Mouse (Mus musculus) adrenal gland, postnatal 4 days (tissue): ENCODE results near the gene Ccr3. TPM values are rescaled to one million over a fixed set of nuclear protein-coding genes. Genes with fewer than 3 reads are reported as not detected.
"Not testable (repeated sequence)": the region's sequence is repeated elsewhere in the genome, so short reads cannot be mapped to it uniquely, and the experiment has no call there.

Experiments used
- DNase-seq, 2 experiments: peaks; one replicate each; pipeline ENCODE4 v3.0.0; 2021 to 2022; ENCODE audit warnings: low spot score in 2 of 2, mixed read lengths in 2 of 2
- total RNA-seq, 2 experiments: library from RNA; stranded (reverse); gene quantifications; 2 replicates each; pipeline ENCODE4 v1.2.3; 2021

Ccr3 gene
- total RNA-seq, 2 experiments from 2014 or later = 0.11 to 0.14 TPM

DNA sequence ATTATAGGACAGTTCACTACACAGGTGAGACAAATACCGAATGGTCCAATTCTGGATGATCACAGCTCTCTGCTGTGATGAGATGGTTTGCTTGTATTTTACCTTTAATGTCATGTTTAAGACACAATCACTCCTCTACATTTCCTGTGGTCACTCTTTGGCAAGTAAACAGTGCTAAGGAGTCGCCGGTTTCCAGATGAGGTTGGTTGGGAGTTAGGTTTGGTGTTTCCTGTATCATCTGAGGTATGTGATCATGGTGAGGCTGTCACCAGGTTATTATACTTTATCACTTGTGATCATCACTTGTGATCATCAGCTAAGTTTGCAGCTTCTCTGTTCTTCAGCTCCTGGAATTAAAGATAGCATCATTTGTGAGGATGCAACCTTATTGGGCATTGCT is 19.2 kb downstream of the Ccr3 start:
- DNase-seq = no peak

DNA sequence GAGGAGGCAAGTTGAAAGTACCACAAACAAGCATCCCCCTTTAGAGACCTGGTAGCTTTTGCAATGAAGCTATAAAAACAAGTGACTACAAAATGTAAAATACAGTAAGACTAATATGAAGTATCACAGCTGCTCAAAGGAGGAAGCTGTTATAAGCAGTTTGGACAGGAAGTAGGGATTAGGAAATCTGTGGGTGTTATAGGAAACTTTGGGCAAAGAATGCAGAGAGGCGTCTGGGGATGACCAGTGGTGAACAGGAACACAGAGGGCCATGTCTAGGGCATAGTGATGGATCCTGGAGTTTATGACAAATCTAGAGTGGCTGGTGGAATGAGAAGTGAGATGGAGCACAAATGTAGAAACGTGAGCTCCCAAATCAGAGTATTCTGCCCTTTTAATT is 31.8 kb downstream of the Ccr3 start:
- no peak for DNase-seq

DNA sequence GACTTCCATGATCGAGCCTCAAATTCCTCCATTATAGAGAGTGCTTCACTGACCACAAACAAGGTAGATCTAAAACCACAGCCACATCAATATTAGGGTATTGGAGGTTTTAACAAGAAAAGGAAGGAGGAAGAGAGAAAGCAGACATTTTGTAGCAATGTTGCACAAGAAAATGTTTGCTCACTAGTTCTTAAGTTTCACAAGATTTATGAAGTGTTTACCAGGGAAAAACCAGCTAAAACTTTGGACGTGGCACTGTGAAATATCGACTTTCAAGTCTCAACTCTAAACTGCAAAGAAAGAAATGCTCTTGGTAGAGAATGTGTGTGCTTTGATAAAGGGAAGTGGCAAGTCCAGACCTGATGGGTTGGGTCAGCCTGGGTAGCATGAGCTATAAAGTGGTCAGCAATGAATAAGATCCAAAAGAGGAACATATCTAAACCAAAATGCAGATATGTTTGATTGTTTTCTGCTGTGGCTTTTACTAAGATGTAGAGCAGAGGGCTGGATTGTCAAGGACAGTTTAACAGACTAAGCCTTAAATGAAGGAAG is 34.5 kb downstream of the Ccr3 start:
- no peak for DNase-seq

DNA sequence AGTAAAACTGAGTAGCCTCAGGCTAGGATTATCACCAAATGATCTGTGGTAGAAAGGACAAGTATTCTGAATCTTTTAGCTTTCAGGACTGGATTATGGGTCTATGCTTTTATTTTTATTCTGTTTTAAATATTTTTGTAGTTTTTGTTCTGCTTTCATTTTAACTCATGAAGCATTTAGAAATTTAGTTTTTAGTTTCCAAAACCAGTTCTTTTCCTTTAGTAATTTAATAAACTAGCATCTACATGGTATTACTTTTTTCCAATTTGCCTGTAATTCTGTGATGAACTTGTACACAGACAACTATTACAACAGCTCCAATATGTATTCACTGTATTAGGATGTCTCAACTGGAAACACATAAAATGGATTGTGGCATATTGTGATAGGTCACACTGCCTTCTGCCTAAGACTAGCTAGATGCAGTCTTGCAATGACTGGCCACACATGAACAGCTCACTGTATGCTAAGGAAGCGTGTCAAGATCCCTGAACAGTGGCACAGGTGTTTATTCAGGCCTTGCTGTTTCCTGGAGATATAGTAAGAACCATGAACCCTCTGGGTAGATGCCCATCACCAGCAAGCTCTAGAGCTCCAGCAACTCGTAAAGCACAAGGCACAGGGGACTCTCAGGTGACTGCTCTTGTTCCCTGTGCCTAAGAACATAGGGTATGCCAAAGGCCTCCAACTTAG is 38.0 kb downstream of the Ccr3 start:
- no peak for DNase-seq

DNA sequence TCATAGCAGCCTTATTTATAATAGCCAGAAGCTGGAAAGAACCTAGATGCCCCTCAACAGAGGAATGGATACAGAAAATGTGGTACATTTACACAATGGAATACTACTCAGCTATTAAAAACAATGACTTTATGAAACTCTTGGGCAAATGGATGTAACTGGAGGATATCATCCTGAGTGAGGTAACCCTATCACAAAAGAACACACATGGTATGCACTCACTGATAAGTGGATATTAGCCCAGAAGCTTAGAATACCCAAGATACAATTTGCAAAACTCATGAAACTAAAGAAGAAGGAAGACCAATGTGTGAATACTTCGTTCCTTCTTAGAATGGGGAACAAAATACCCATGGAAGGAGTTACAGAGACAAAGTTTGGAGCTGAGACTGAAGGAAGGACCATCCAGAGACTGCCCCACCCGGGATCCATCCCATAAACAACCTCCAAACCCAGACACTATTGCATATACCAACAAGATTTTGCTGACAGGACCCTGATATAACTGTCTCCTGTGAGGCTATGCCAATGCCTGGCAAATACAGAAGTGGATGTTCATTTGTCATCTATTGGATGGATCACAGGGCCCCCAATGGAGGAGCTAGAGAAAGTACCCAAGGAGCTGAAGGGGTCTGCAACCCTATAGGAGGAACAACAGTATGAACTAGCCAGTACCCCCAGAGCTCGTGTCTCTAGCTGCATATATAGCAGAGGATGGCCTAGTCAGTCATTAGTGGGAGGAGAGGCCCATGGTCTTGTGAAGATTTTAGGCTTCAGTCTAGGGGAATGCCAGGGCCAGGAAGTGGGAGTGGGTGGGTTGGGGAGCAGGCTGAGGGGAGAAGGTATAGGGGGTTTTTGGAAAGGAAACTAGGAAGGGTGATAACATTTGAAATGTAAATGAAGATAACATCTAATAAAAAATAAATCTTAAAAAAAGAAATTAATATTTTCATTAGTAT is 40.0 kb downstream of the Ccr3 start:
- not testable (repeated sequence) for DNase-seq

DNA sequence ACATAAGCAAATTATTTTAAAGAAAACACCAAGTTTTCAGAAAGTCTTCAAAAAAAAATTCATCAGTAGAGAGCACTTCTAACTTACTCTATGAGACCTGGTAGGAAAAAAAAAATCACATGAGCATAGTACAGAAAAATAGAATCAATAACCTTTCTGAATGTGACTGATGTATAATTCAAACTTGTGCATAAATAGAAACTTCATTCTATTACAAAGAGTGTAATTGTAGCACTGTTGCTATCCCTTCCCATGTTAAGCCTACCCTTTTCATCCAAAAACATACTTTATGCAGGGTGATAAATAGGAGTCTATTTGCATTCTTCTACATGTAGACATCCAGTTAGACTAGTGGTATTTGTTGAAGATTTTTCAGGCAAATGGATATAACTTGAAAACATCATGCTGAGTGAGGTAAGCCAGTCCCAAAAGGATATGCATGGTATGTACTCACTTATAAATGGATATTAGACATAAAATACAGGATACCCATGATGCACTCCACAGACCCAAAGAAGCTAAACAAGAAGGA is 44.9 kb downstream of the Ccr3 start:
- DNase-seq = no peak

DNA sequence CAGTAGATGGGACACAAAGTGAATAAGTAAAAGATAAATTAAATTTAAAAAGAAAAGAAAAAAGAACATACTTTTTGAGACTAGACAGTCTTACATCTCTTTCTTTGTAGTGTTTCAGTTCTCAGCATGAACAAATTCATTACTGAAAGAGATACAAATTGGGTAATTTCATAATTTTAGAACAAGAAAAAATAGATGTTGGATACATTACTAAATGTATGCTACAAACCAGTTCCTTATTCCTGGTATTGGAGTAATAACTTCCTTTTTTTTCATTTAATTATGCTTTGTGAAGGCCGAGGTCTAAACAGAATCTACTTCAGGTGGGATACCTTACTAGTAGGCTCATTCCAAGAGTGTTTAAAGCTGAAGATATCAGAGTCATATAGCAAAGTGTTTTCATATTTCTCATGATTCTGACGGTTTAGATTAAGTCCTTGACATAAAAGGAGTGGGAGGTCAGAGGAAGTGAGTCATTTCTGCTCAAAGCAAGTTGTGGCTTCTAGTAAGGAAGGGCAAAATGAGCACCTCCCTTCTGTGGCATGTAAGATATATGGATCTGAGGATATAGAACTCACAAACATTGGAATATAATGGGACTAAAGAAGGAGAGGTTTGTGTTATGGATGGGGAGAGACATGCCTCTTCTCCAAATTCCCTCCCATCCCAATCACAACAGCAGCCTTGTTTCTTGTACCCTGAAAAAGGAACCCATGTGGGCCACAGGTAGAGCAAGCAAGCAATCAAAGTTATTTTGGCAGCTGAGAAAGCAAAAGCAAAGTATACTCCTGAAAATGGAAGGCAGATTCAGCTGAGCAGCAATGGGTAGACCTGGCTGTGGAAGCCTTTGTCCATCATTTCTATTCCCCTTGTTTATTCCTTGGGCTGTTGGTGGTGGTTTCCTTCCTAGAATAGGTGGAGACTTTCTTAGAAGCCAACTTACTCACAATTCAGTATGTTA is 46.6 kb downstream of the Ccr3 start:
- no peak for DNase-seq

DNA sequence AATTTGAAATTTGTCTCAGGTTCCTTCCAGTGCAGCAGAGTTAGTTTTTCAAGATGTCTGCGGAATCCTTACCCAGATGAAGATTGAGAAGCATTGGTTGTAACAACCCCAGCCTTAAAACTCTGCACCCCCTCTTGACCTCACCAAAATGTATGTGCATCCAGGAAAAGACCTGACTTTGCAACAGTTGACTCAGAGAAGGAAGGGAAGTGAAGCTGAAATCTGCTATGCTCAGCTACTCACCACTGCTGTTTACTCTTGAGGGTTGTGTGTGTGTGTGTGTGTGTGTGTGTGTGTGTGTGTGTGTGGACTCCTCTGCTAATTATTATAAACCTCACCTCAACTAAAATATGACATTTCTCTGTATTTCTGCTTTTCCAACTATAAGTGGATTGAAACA is 49.7 kb downstream of the Ccr3 start:
- DNase-seq = no peak

DNA sequence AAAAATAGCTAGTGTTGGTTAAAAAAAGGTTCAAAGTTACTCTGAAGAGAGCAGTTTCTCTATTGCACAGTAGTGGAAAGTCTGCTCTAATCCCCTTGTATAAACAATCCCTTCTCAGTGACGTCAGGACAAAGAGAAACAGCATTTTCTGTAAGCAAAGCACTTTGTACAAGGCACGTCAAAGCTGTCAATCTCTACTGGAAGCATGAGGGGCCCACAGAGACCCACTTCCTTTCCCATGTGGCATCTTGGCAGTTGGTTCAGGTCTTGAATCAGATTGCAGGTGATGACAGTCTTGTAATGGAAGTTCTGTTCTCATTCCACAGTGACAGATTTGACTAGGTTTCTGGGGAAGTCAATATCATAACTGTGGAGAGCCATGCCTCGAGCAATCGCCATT is 58.0 kb downstream of the Ccr3 start:
- DNase-seq = no peak

DNA sequence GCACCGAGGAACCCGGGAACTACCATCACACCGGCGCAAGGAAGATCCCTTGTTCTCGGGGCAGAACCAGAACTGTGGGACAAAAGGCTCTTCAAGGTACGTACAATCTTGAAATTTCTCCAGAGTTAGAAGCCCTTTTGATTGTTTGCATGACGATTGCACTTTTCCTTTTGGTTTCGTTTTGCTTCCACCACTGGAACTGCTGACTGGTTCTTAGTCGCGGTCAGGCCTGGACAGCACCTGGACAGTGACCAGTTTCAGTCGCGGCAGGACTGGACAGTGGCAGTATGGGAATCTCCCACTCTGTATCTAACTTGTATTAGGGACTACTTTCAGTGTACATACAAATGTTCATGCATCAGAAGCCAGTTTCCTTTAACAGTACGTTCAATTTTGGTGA is 58.7 kb downstream of the Ccr3 start:
- not testable (repeated sequence) for DNase-seq

Other genes with a start within 250 kb of the Ccr3 start
- not detected for gene Cxcr6, start 215.5 kb upstream of the Ccr3 start, total RNA-seq
- 10 to 100 TPM; 61.5 to 63.9 TPM for gene Fyco1, start 170.1 kb upstream of the Ccr3 start, total RNA-seq
- under 1 TPM in 1 of 2 experiments, not detected in 1; 0.11 TPM for gene Xcr1, start 159.9 kb upstream of the Ccr3 start, total RNA-seq
- 1 to 10 TPM; 2.6 to 2.9 TPM for gene Ccr1, start 53.3 kb upstream of the Ccr3 start, total RNA-seq
- gene Ccr1l1, start 43.6 kb upstream of the Ccr3 start, total RNA-seq = not detected
- gene Ccr2, start 80.0 kb downstream of the Ccr3 start, total RNA-seq = 1 to 10 TPM; 1.4 to 1.6 TPM
- 1 to 10 TPM; 1.6 to 3.2 TPM for gene Ccr5, start 99.6 kb downstream of the Ccr3 start, total RNA-seq